Mouse (Mus musculus) MEL (cell line): ENCODE data around the gene Ywhag.

ENCODE experiments used
- GATA1 ChIP-seq: IDR thresholded peaks from 2 replicates; pipeline ENCODE4 v1.6.1; 2011; ENCODE audit warnings: low read depth, low read length, improper control_type of control experiment
- MAFK ChIP-seq: IDR thresholded peaks from 2 replicates; pipeline ENCODE4 v1.6.1; 2011; ENCODE audit warnings: low read depth, mild to moderate bottlenecking, low read length, improper control_type of control experiment, borderline replicate concordance
- MXI1 ChIP-seq: IDR thresholded peaks from 2 replicates; pipeline ENCODE4 v1.6.1; 2011; ENCODE audit warnings: mild to moderate bottlenecking, low read depth, low read length, improper control_type of control experiment
- POLR2A ChIP-seq, 2 experiments: IDR thresholded peaks; 2 replicates each; pipeline ENCODE4 v1.6.1; 2011 to 2012; ENCODE audit warnings: low read length in 2 of 2, mild to moderate bottlenecking in 2 of 2, control low read depth in 1 of 2, improper control_type of control experiment in 1 of 2, low read depth in 1 of 2, moderate library complexity in 1 of 2; ENCODE audit not compliant: control insufficient read depth in 1 of 2, insufficient read depth in 1 of 2, poor library complexity in 1 of 2

DNA sequence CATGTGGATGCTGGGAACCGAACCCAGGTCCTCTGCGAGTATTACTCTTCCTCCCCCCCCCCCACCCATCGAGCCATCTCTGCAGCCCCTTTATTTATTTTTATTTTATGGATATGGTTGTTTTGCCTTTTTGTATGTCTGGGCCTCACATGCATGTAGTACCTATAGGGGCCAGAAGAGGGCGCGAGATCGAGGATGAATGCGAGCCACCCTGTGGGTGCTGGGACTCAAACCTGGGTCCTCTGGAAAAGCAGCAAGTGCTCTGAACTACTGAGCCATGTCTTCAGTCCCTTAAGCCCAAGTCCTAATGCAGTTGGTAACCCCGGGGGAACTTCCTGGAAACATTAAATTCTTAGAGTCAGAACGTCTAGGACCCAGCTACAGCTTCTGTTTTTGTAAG lies 32.5 kb upstream of the Ywhag start:
- TF ChIP-seq POLR2A (IDR thresholded peaks at IDR 0.05; ENCODE audit: control insufficient read depth in 1 of 2, insufficient read depth in 1 of 2, low read depth in 1 of 2, low read length in 2 of 2, poor library complexity in 1 of 2) (no peak), GATA1 (no peak), MAFK (no peak), MXI1 (no peak)
